Mouse (Mus musculus) embryo, embryonic 10 days (tissue): ENCODE results near the gene Igsf8.

ENCODE experiments used
- DNase-seq: peaks from one replicate; pipeline ENCODE4 v3.0.0-alpha.2; 2015; ENCODE audit warnings: low spot score

Gene Igsf8

DNA sequence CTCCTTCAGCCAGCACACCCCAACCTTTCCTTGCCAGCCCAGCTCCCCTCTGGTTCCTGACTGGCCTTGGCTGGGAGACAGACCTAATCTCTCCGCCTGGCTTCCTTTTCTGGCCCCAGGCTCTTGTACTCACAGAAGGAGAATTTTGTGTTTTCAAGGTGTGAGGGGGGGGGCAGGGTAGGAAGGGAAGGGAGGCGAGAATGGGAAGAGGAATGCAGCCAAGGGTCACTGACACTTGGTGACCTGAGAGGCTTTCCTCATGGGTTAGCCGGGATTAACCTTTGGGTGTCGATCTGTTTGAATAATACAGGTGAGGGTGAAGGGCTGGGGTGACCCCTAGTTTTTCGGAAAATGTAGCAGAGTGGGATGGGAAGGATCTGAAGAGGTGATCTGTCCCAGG is 12.7 kb downstream of the Igsf8 start:
- DNase-seq = no peak

DNA sequence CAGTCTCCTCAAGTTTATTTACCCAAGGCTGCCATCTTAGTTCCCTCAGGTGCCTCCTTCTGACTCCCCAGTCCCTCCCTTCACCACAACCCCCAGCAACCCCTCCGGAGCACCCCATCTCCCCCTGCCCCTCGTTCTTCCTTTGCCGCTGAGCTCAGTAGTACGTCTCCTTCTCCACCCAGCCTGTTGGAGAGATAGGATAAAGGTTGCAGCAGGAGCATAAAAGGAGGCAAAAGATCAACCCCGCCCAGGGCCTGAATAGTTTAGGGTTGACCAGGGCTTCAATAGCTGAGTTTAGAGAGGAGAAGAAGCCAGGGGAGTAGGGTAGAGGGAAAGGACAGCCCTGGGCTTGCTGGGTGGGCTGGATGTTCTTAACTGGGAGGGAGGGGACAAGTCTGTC is 13.1 kb downstream of the Igsf8 start:
- DNase-seq = no peak

DNA sequence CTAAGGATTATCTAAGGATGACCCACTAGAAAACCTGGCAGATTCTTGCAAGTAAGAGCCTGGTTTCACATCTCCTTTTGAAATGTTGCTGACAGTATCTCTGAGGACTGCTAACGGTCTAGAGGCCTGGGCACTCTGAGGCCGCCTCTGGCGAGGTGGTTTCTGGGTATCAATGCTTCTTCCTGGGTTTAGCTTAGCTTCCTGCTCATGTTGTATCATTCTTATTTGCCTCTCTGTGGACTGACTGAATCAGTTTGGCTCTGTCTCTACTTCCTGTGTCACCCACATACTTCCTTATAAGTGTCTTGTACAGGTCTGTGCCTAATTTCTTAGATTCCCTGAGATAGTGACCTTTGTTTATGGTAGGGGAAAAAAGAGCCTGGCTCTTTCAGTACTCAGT is 15.7 kb downstream of the Igsf8 start:
- no peak for DNase-seq

DNA sequence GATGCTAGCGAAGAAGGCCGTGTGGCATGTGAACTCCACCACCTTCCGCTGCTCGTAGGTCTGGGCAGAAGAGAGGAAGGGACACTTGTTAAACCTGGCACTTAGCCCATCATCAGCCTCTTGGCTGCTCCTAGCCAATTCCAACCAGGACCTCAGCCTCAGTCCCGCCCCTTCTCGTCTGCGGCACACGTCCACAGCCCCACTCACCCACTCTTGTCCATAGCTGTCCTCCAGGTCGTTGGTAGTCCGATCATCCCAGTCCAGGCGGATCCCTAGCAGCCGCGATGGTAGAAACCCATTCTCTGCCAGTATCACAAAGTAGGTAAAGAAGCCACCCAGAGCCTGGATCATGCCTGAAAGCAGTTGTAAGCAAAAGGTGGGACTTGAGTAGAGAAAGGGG is 16.9 kb downstream of the Igsf8 start:
- no peak for DNase-seq

DNA sequence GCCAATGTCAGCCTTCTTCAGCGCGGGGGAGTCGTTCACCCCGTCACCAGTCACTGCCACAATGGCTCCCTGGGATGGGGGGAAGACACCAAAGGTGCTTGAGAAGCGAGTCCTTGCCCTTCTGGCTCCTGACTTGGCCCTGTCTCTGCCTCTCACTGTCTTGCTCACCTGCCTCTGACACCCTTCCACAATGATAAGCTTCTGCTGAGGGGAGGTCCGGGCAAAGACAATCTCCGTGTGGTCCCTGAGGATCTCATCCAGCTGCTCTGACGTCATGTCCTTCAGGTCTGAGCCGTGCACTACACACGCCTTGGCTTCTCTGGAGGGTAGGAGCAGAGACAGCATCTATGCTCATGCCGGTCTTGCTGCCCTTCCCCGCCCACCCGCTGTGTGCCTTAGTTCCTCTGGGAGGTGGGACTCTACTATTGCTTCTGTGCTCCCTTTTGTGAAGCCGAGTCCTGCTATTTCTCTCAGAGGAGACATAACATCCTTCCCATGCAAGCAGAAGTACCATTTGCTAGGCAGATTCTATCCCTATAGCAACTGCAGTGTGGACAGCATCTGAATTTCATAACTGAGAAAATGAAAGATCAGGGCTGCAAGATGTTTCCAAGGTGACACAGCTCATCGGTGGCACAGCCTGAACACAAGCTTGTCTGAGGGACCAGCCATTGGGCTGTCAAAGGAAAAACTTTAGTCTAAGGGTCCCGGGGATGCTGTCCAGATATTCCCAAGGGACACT is 18.5 kb downstream of the Igsf8 start:
- DNase-seq = no peak

DNA sequence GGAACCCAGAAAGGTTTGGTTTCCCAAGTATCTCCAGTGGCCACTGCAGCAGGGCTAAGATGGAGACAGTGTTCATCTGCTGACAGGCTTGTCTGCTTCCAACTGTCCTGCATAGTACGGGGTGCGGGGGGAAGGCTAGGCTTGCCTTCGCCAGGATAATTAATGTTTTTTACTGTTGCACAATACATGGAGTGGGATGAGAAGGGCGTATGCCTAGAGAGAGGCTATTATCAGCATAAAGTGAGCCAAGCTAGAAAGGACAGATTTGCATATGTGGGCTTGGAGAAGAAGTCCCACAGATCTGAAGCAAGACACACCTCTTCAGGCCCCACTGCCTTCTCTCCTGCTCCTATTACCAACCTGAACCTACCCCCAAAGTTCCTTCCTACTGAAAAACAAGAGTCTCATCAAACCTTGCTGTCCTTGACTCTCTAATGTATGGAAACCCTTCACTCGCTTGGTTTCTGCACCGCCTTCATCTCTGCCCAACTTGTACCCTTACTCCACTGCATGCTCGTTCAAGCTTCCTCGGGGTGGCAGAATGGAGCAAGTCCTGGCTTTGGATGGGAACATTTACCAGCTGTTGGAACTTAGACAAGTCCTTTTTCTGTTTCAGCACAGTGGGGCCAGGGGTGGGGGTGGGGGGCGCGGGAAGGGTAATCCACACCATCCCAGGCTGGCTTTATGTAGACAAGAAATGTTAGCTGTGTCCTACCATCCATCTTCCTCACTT is 20.2 kb downstream of the Igsf8 start:
- DNase-seq = no peak

DNA sequence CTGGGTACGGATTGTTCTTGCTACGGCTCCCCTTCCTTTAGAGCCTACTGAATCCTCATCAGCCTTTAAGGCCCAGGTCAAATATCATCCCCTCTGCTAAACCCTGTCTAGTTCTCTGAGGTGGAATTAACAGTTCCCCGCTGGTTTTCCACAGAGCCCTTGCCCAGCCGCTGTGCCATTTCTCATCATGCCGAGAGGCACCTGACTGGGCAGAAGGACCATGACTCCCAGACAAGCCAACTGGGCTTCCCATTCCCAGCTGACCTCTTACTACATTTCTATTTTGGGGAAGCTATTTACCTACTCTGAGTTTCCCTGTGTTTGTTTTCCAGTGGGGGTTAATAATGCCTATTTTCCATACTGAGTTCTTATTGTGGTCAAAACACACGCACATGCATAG is 21.6 kb downstream of the Igsf8 start:
- no peak for DNase-seq

DNA sequence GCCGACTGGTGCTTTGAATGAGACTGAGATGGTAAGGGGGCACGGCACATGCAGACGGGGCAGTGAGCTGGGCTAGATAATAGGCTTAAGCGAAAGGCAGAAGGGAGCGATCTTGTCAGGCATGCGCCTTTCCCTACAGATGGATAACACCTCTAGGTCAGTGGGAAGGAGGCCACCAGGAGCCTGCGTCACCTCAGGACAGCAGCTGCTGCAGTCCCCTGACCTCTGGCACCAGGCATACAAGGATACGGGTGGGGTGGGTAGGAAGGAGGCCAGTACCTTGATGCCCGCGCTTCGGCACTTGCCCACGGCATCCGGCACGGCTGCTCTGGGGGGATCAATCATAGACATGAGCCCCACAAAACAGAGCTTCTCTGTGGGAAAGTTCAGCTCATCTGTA is 22.8 kb downstream of the Igsf8 start:
- DNase-seq = no peak

DNA sequence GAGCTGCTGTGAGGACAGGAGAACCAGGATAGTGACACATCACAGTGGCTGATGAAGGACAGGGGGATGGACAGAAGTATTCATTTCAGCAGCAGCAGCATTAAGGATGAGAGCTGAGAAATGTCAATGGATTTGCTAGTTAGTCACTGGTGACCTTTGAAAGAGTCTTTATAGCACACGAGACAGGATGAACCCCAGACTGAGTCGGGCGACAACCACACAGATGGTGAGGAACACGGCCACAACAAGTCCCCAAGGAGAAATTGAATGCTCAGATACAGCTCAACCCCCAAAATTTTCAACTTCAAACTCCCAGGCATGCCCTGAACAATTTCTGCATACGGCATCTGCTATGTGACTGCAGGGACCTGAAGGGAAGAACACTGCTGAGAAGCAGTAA is 25.3 kb downstream of the Igsf8 start:
- no peak for DNase-seq

DNA sequence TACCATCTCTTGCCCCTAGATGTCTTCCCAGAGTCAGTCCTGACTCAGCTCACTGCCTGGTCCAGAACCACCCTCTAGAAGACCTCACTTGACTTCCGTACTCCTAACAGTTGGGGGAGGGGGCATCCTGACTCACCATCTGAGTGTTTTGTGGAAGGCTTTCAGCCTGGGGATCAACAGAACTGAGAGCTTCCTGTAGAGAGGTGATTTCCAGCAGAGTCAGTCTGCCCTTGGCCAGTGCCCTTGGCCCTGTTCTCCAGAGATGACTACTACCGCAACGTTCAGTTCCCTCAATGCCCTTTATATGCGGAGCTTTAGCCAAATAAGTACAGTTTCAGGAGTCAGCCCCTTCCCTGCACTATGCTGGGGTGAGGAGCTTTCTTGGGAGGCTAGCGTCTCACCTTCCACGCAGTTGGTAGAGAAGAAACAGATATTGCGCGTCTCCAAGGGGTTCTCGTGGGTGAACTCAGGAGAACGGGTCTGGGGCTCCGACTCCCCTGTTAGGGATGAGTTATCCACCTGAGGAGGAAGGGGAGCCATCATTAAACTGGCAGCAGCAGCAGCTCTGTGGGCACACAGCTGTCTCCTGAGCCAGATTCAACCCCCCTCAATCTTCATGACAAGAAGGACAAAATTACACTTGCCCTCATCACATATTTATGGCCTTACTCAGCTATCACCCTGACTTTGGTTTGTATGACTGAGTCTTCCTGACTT is 27.6 kb downstream of the Igsf8 start:
- no peak for DNase-seq

DNA sequence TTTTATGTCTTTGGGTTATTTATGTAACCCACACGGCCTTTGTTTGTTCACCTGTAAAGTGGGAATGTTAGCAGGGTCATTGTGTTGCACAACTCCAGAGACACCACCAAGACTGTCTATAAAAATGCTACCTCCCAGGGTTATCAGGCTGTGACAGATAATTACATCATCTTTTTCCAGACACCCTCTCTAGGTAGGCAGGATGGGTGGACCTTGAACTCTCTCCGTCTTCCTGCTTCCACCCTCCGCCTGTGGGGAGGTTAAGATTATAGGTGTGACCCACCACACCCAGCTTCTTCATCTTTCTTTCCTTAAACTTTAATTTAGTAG is 28.1 kb downstream of the Igsf8 start:
- DNase-seq = no peak

DNA sequence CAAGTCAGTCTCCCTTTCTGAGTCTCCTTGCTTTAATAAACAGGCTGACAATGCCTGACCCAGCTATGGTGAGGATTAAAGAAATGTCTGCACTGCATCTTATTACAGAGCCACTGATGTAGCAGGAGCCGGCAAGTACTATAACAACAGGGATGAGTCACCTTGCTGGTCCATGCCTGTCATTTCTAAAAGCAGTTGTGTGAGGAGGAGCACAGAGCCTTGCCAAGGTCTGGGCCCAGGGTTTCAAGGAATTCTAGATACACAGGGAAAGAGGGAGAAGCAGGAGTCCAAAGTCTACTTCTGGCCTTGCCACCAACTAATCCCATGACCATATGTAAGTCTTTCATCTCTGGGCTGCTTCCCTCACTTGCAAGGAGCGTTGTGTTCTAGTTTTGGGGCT is 31.4 kb downstream of the Igsf8 start:
- DNase-seq = no peak

DNA sequence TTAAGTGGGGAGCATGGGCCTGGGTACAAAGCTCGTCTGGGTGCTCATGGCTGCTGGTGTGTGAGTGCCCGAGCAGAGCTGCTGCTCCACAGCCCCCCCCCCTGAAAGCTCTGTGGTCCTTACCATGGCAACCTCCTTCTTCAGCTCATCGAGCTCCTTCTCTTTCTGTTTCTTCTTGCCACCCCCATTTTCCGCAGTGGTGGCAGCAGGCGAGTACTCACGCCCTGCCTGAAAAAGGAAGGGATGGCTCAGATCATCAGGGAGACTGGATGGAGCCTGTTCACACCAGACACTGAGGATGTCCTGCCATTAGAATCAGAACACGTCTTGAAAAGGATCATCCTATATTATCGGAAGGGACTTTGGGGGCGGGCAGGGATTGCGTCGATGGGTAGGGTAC is 32.0 kb downstream of the Igsf8 start:
- DNase-seq = no peak

DNA sequence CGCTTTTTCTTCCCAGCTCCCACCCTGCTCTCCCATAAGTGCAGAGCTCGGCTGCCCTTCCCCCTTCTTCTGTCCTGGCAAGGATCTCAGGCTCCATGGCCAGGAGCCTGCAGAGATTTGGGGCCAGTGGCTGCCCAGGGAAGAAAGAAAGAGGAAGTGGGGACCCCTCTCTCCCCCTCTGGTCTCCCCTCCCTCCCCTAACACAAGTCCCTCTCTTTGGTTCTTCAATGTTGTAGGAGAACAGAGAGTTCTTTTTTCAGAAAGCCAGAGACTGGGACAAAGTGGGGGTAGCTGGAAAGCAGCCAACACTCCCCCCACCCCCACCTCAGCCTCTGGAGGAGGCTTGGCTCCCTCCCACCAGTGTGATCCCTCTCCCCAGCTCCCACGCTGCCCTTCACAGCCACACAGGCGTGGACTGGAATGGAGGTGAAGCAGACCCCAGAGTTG is 34.3 kb downstream of the Igsf8 start:
- no peak for DNase-seq

DNA sequence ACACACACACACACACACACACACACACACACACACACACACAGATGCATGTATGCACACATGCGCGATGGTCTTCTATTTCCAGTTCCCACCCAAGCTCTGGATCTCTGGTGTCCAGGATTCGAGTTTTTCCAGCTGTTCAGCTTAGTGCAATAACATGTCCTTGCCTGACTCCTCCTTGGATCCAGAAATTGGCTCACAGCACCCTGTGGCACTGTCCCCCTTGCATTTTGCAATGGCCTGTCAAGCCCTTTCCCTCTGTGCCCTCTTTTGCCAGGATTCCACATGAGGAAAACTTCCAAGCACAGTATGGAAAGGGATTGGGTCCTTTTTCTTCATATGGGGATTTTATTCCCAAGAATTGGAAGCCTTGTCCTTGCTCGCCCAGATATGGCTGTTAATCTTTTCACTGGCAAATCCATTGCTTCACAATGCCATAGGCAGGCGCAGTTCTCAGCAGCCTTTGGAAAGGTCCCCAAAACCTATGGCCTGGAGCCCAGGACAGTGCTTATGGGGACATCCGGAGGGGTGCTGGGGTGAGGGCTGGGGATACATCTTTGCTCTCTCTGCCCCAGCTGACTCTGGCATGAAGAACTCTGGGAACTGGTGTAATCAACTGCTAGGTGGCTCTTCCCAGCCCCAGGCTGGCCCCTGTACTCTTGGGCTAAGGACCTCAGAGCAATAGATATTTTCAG is 35.5 kb downstream of the Igsf8 start:
- no peak for DNase-seq

DNA sequence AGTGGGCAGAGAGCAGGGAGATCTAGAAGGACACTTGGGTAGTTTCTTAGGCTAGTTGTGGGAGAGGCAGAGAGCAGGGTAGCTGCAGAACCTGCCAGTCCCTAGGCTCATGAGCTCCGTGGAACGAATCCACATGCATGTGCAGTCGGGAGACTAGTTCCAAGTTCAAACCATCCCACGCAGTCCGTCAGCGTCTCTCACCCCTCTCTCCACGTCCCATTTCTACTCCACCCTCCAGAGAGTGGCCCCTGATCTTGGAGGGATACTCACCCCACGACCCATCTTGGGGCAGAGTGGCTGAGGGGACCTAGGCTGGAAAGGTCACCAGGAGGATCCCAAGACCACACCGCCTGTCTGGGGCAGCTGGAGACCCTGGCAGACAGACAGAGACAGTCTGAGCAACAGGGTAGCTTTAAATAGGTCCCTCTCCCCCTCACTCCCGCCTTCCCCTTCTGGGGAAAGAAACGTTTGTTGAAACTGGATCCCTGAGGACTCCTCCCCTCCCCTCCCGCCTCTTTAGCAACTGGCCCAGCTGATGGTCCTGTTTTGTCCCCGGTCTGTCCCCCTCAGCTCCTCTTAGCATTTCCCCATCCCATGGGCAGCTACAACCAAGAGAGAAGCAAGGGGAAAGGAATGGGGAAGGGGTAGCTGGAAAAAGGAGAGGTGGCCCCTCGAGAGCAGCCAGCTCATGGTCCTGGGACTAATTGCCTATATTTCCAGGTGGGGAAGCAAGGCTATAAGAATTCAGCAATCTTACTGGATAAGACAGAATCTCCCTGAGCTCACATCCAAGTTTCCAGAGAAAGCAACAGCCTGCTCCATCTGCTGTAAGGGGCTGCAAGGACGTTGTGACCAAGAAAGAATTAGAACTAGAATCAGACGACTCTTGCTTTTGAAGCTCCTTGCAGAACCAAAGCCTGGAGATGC is 36.4 kb downstream of the Igsf8 start, which contains the start of gene Atp1a2:
Gene Atp1a2, minus strand, starts transcription at position 454 of the 927 bp plus-strand sequence.
- peak; percentile 75 for DNase-seq

DNA sequence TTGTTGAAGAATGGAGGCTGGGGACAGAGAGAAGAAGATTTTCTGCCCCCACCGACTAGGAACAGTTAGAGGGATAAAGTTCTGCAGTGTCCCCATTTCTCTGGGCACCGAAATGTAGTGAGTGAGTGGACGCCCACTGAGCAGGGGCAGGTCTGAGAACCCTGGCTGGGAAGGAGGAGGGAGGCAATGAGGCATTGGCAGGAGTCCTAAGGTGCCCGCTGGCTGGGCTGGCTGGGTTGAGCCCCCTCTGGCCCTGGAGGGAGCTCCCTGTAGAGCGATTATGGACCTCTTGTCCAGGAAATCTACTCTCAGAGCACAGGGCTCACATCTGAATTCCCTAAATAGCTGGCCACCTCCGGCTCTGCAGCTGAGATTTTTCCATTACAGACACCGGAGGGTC is 38.1 kb downstream of the Igsf8 start:
- DNase-seq = no peak

DNA sequence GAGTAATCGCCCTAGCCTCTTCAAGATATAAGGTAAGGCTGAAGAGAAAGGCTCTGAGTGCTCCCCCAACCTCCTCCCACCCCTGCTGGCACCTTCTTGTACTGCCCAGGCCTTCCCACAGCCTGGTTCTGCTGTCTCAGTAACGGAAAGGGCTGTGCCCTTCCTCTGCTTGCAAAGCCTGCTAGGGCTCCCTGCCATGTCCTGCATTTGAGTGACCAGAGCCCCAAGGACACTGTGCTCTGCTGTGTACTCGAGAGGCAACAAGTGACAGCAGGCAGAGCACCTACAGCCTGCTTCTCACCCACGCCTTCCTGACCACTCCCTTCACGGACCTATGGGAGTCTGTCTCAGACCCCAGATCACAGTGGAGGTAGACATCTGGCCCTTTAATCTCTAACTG is 38.8 kb downstream of the Igsf8 start:
- DNase-seq = no peak

DNA sequence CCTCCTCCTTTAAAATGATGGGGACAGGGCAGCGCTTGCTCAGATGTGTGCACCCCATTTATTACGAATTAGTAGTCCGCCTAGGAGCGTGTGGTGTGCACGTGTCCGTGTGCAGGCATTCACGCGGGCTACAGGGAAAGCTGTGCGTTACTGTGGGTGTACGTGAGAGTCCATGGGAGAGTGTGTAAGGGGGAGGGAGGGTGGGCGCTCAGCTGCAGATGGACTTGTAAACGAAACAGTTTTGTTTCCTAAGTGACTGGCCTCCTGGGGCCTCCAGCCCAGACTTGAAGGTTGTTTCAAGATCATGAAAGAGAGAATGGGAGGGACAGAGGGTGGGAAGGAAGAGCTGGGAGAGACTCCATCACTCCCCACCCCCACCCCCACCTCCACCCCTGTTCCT is 39.7 kb downstream of the Igsf8 start:
- DNase-seq = no peak

DNA sequence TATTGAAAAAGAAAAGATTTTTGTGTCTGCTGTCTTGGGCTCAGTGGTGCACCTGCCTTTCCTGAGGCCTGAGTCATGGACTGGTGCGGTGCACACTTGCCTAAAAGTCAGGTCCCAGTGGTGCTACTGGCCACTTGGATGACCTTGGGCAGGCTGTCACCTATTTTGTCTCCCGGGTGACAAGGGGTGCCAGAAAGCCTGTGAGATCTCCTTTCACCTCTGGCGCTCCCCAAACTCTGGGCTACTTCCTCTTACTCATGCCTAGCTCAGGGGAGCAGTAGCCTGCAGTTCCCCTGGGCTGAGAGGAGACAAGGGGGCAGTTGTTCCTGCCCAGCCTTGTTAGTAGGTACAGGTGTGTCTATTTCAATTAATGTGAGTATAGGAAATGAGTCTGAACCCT is 40.9 kb downstream of the Igsf8 start:
- no peak for DNase-seq

DNA sequence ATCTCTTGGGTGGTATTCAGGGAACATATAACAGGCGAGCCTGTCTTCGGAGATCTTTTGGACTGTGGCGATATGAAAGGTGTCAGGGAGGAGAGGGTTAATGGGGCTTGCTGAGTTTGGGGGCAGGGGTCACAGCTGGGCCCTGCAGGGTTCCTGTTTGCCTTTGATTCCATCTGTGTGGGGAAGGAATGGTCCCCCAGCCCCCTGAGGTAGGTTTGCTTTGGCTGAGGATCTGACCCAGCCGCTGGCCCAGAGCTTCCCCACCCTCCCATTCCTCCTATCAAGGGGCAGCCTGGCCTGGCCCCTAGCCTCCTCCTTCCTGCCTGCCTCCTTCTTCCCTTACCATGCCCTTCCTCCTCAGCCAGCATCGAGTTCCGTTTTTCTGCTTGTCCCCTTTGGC is 41.4 kb downstream of the Igsf8 start:
- DNase-seq = peak; percentile 68

DNA sequence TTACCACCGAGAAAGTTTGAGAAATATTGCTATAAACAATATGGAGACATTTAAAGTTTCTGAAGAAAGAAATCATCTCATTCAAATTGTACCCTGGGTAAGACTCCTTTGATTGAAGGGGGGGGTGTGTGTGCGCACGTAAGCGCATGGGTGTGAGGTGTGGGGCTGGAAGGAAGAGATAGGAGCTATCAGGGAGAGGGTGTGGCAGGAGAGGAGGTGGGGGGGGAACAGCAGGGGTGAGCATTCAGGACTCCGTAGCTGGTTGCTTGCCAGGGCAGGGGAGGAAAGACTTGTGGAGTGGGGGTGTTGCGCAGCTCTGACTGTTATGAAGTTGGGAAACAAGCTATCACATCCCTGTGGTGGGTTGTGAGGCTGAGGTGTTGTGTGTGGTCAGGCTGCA is 43.0 kb downstream of the Igsf8 start:
- no peak for DNase-seq
